Mouse (Mus musculus) hindbrain, embryonic 15.5 days (tissue): Measurements from ENCODE around the gene Syap1. TPM values are rescaled to one million over a fixed set of nuclear protein-coding genes. Genes with fewer than 3 reads are reported as not detected.
"Not testable (repeated sequence)": the region's sequence is repeated elsewhere in the genome, so short reads cannot be mapped to it uniquely, and the experiment has no call there.

Experiments
- ATAC-seq: fragments of 200-750 bp; cut with Nextera tagmentation; 2 replicates; pipeline ENCODE4 v1.8.0; 2017; ENCODE audit warnings: low read depth, moderate number of reproducible peaks, moderate TSS enrichment; ENCODE audit not compliant: low FRiP score
- H3K27ac ChIP-seq: fragments of 300-500 bp; sonication (generic); replicated peaks from 2 replicates; pipeline ENCODE4 v1.5.1; 2015; ENCODE audit warnings: mild to moderate bottlenecking, inconsistent platforms
- H3K27me3 ChIP-seq: fragments of 300-500 bp; sonication (generic); 2 replicates; pipeline ENCODE4 v1.6.1; 2015; ENCODE audit warnings: control low read depth, inconsistent platforms
- H3K36me3 ChIP-seq: fragments of 300-500 bp; sonication (generic); 2 replicates; pipeline ENCODE4 v1.6.1; 2015; ENCODE audit warnings: control low read depth, inconsistent platforms
- H3K4me1 ChIP-seq: fragments of 300-500 bp; sonication (generic); replicated peaks from 2 replicates; pipeline ENCODE4 v1.6.1; 2015; ENCODE audit warnings: control low read depth, inconsistent platforms
- H3K4me2 ChIP-seq: fragments of 300-500 bp; sonication (generic); 2 replicates; pipeline ENCODE4 v1.6.1; 2015; ENCODE audit warnings: moderate library complexity, mild to moderate bottlenecking, inconsistent platforms
- H3K4me3 ChIP-seq: fragments of 300-500 bp; sonication (generic); 2 replicates; pipeline ENCODE4 v1.5.1; 2015; ENCODE audit warnings: mild to moderate bottlenecking, inconsistent platforms
- H3K9ac ChIP-seq: fragments of 300-500 bp; sonication (generic); 2 replicates; pipeline ENCODE4 v1.6.1; 2015; ENCODE audit warnings: inconsistent platforms
- H3K9me3 ChIP-seq: fragments of 300-500 bp; sonication (generic); 2 replicates; pipeline ENCODE4 v1.6.1; 2016; ENCODE audit warnings: control low read depth, inconsistent platforms
- WGBS: fragments of 180-500 bp; shearing (Covaris S2); methylation state at CpG from one replicate; pipeline ENCODE4 v1.1.7; 2015; 5-methylcytosine and 5-hydroxymethylcytosine counted together
- polyA plus RNA-seq: library from polyadenylated mRNA; unstranded; fragments of >200 nt; fragmentation: Nextera tagmentation; extraction: Ambion mirVana; gene quantifications from 2 replicates; pipeline ENCODE4 v1.2.1, GENCODE M21; 2015

Gene Syap1
- polyA plus RNA-seq, 1 experiment from 2014 or later = 34.0 TPM

GRCm38 (mm10) chrX:162873761-162874160, 14.5 kb downstream of the Syap1 start:
- H3K9me3 ChIP-seq = no peaks in the 10 kb centered on the region
- 94% methylated on average over 2 of the region's 2 CpGs for WGBS
- no peaks in the 10 kb centered on the region for H3K4me1 ChIP-seq
- no peak overlapping the region for H3K4me3 ChIP-seq
- no peak overlapping the region for H3K4me2 ChIP-seq
- H3K36me3 ChIP-seq = peaks cover 10% of the 10 kb centered on the region; the same call in 1 of the 2 replicates
- ATAC-seq = no peak
- no peak overlapping the region for H3K9ac ChIP-seq
- H3K27ac ChIP-seq = no peak overlapping the region
- H3K27me3 ChIP-seq = no peaks in the 10 kb centered on the region

- Histone ChIP-seq H3K27me3 (no peaks in the 10 kb centered on the region), H3K4me3 (no peak overlapping the region), H3K27ac (no peak overlapping the region), H3K9me3 (no peaks in the 10 kb centered on the region), H3K36me3 (peaks cover 4% of the 10 kb centered on the region; the same call in 1 of the 2 replicates), H3K4me1 (no peaks in the 10 kb centered on the region), H3K9ac (no peak overlapping the region), H3K4me2 (no peak overlapping the region)
- 33% methylated on average over 4 of the region's 4 CpGs for WGBS
- no peak for ATAC-seq
Observed at GRCm38 (mm10) chrX:162871734-162872517, 16.3 kb downstream of the Syap1 start.

- no peak overlapping the region for H3K27ac ChIP-seq
- no peak overlapping the region for H3K4me3 ChIP-seq
- H3K9ac ChIP-seq = no peak overlapping the region
- ATAC-seq = no peak
- no peaks in the 10 kb centered on the region for H3K27me3 ChIP-seq
- H3K36me3 ChIP-seq = no peaks in the 10 kb centered on the region
- no peak overlapping the region for H3K4me2 ChIP-seq
- no peaks in the 10 kb centered on the region for H3K4me1 ChIP-seq
- WGBS = 79% methylated on average over 3 of the region's 3 CpGs
- H3K9me3 ChIP-seq = no peaks in the 10 kb centered on the region
Observed at GRCm38 (mm10) chrX:162868294-162868965, 19.8 kb downstream of the Syap1 start.

- H3K4me3 ChIP-seq = no peak overlapping the region
- no peaks in the 10 kb centered on the region for H3K36me3 ChIP-seq
- no peak overlapping the region for H3K27ac ChIP-seq
- no peaks in the 10 kb centered on the region for H3K27me3 ChIP-seq
- no peak overlapping the region for H3K9ac ChIP-seq
- WGBS = 91% methylated on average over 1 of the region's 1 CpGs
- no peak for ATAC-seq
- no peaks in the 10 kb centered on the region for H3K9me3 ChIP-seq
- no peak overlapping the region for H3K4me2 ChIP-seq
- no peaks in the 10 kb centered on the region for H3K4me1 ChIP-seq
Observed at GRCm38 (mm10) chrX:162848682-162849081, 39.6 kb downstream of the Syap1 start.

GRCm38 (mm10) chrX:162845531-162845930, 42.7 kb downstream of the Syap1 start:
- ATAC-seq = no peak
- no peak overlapping the region for H3K27ac ChIP-seq
- no peaks in the 10 kb centered on the region for H3K9me3 ChIP-seq
- H3K4me3 ChIP-seq = no peak overlapping the region
- H3K27me3 ChIP-seq = no peaks in the 10 kb centered on the region
- 88% methylated on average over 3 of the region's 3 CpGs for WGBS
- no peak overlapping the region for H3K9ac ChIP-seq
- H3K4me1 ChIP-seq = no peaks in the 10 kb centered on the region
- H3K36me3 ChIP-seq = no peaks in the 10 kb centered on the region
- no peak overlapping the region for H3K4me2 ChIP-seq

- Histone ChIP-seq H3K9ac (no peak overlapping the region), H3K27ac (no peak overlapping the region), H3K9me3 (no peaks in the 10 kb centered on the region), H3K27me3 (no peaks in the 10 kb centered on the region), H3K4me2 (no peak overlapping the region), H3K4me1 (no peaks in the 10 kb centered on the region), H3K4me3 (no peak overlapping the region), H3K36me3 (no peaks in the 10 kb centered on the region)
- 65% methylated on average over 8 of the region's 8 CpGs for WGBS
- ATAC-seq = no peak
Observed at GRCm38 (mm10) chrX:162844447-162845100, 43.7 kb downstream of the Syap1 start.

GRCm38 (mm10) chrX:162832101-162832500, 56.1 kb downstream of the Syap1 start:
- Histone ChIP-seq H3K9ac (no peak overlapping the region), H3K4me3 (no peak overlapping the region), H3K27ac (no peak overlapping the region), H3K36me3 (no peaks in the 10 kb centered on the region), H3K9me3 (no peaks in the 10 kb centered on the region), H3K4me2 (no peak overlapping the region), H3K4me1 (peaks cover 4% of the 10 kb centered on the region; the same call in 1 of the 2 replicates), H3K27me3 (no peaks in the 10 kb centered on the region)
- 13% methylated on average over 3 of the region's 3 CpGs for WGBS
- ATAC-seq = no peak

GRCm38 (mm10) chrX:162831542-162831941, 56.7 kb downstream of the Syap1 start:
- no peaks in the 10 kb centered on the region for H3K27me3 ChIP-seq
- no peak for ATAC-seq
- no peak overlapping the region for H3K9ac ChIP-seq
- H3K4me1 ChIP-seq = peaks cover 4% of the 10 kb centered on the region; the same call in 1 of the 2 replicates
- H3K4me3 ChIP-seq = no peak overlapping the region
- 58% methylated on average over 1 of the region's 1 CpGs for WGBS
- H3K36me3 ChIP-seq = no peaks in the 10 kb centered on the region
- H3K4me2 ChIP-seq = no peak overlapping the region
- H3K9me3 ChIP-seq = no peaks in the 10 kb centered on the region
- H3K27ac ChIP-seq = no peak overlapping the region

GRCm38 (mm10) chrX:162831036-162831435, 57.2 kb downstream of the Syap1 start:
- no peak overlapping the region for H3K4me3 ChIP-seq
- no peaks in the 10 kb centered on the region for H3K9me3 ChIP-seq
- no peak for ATAC-seq
- no peak overlapping the region for H3K9ac ChIP-seq
- no peak overlapping the region for H3K4me2 ChIP-seq
- 33% methylated on average over 1 of the region's 1 CpGs for WGBS
- no peak overlapping the region for H3K27ac ChIP-seq
- no peaks in the 10 kb centered on the region for H3K36me3 ChIP-seq
- H3K27me3 ChIP-seq = no peaks in the 10 kb centered on the region
- peaks cover 4% of the 10 kb centered on the region; the same call in 1 of the 2 replicates for H3K4me1 ChIP-seq

GRCm38 (mm10) chrX:162830313-162830712, 57.9 kb downstream of the Syap1 start:
- 59% methylated on average over 2 of the region's 2 CpGs for WGBS
- H3K9ac ChIP-seq, H3K9me3 ChIP-seq, ATAC-seq, H3K4me2 ChIP-seq, H3K4me1 ChIP-seq, H3K36me3 ChIP-seq, H3K27me3 ChIP-seq, H3K27ac ChIP-seq, H3K4me3 ChIP-seq: not testable (repeated sequence)

- Histone ChIP-seq H3K36me3 (no peaks in the 10 kb centered on the region), H3K4me3 (peak overlapping the region; percentile 63), H3K4me2 (peak overlapping the region; percentile 42), H3K27me3 (no peaks in the 10 kb centered on the region), H3K4me1 (peaks cover 4% of the 10 kb centered on the region; the same call in 1 of the 2 replicates), H3K27ac (no peak overlapping the region), H3K9ac (no peak overlapping the region), H3K9me3 (no peaks in the 10 kb centered on the region)
- ATAC-seq = no peak
- 37% methylated on average over 5 of the region's 5 CpGs for WGBS
Observed at GRCm38 (mm10) chrX:162829741-162830140, 58.5 kb downstream of the Syap1 start.

- Histone ChIP-seq H3K4me1 (peaks cover 4% of the 10 kb centered on the region; the same call in 1 of the 2 replicates), H3K9ac (peak within 1 kb of the TSS; percentile 58), H3K36me3 (no peaks in the 10 kb centered on the region), H3K27me3 (no peaks in the 10 kb centered on the region), H3K9me3 (no peaks in the 10 kb centered on the region), H3K4me3 (peak within 1 kb of the TSS; percentile 63), H3K27ac (peak within 1 kb of the TSS; percentile 65), H3K4me2 (peak within 1 kb of the TSS; percentile 74)
- WGBS = 23% methylated on average over 37 of the region's 37 CpGs
- ATAC-seq = peak; percentile 99
Observed at GRCm38 (mm10) chrX:162829203-162829708, 59.0 kb downstream of the Syap1 start, which contains the start of gene Txlng. Gene Txlng, minus strand, starts transcription at chrX:162829454.
